Mouse (Mus musculus): ENCODE measurements around the gene Tmem190. TPM values are rescaled to one million over a fixed set of nuclear protein-coding genes. Genes with fewer than 3 reads are reported as not detected.
"Not testable (repeated sequence)": the region's sequence is repeated elsewhere in the genome, so short reads cannot be mapped to it uniquely, and the experiment has no call there.

Tmem190 gene
- polyA plus RNA-seq, 1 experiment from 2014 or later, result 0.68 TPM

GRCm38 (mm10) chr7:4783667-4784268, 1.0 kb downstream of the Tmem190 start:
- 90% methylated on average over 14 of the region's 14 CpGs for WGBS
- ATAC-seq, result no peak
- Histone ChIP-seq H3K9me3 (ENCODE audit: control insufficient read depth, low read length) (no peaks in the 10 kb centered on the region), H3K36me3 (ENCODE audit: control insufficient read depth, insufficient read depth, low read length) (no peaks in the 10 kb centered on the region), H3K4me1 (ENCODE audit: control insufficient read depth, insufficient read depth, low read depth, low read length) (peaks cover 6% of the 10 kb centered on the region), H3K27ac (ENCODE audit: low read depth, low read length) (no peak overlapping the region), H3K4me2 (ENCODE audit: low read length) (no peak overlapping the region), H3K9ac (ENCODE audit: low read depth, low read length) (no peak overlapping the region), H3K4me3 (ENCODE audit: low read length) (no peak overlapping the region), H3K27me3 (replicated peaks; ENCODE audit: control insufficient read depth, insufficient read depth, low read length) (peaks cover 8% of the 10 kb centered on the region)

GRCm38 (mm10) chr7:4788499-4789435, 6.0 kb downstream of the Tmem190 start:
- H3K4me2 ChIP-seq (ENCODE audit: low read length), result peak overlapping the region; percentile 96
- H3K27ac ChIP-seq (ENCODE audit: low read depth, low read length), result peak overlapping the region; percentile 72
- no peaks in the 10 kb centered on the region for H3K9me3 ChIP-seq (ENCODE audit: control insufficient read depth, low read length)
- H3K4me1 ChIP-seq (ENCODE audit: control insufficient read depth, insufficient read depth, low read depth, low read length), result peaks cover 13% of the 10 kb centered on the region
- peaks cover 2% of the 10 kb centered on the region; the same call in 1 of the 2 replicates for H3K27me3 ChIP-seq (replicated peaks; ENCODE audit: control insufficient read depth, insufficient read depth, low read length)
- WGBS, result 3% methylated on average over 52 of the region's 64 CpGs
- H3K4me3 ChIP-seq (ENCODE audit: low read length), result peak overlapping the region; percentile 66
- peak overlapping the region; percentile 87 for H3K9ac ChIP-seq (ENCODE audit: low read depth, low read length)
- H3K36me3 ChIP-seq (ENCODE audit: control insufficient read depth, insufficient read depth, low read length), result no peaks in the 10 kb centered on the region
- ATAC-seq, result peak; percentile 43

GRCm38 (mm10) chr7:4789436-4789935, 6.7 kb downstream of the Tmem190 start, which contains the start of gene Tmem238:
Gene Tmem238 (minus strand): TSS chr7:4789656.
- H3K4me1 ChIP-seq (ENCODE audit: control insufficient read depth, insufficient read depth, low read depth, low read length), result peaks cover 17% of the 10 kb centered on the region
- H3K27ac ChIP-seq (ENCODE audit: low read depth, low read length), result peak within 1 kb of the TSS; percentile 72
- no peak for ATAC-seq
- peak within 1 kb of the TSS; percentile 87 for H3K9ac ChIP-seq (ENCODE audit: low read depth, low read length)
- peak within 1 kb of the TSS; percentile 66 for H3K4me3 ChIP-seq (ENCODE audit: low read length)
- H3K27me3 ChIP-seq (replicated peaks; ENCODE audit: control insufficient read depth, insufficient read depth, low read length), result peaks cover 2% of the 10 kb centered on the region; the same call in 1 of the 2 replicates
- H3K9me3 ChIP-seq (ENCODE audit: control insufficient read depth, low read length), result no peaks in the 10 kb centered on the region
- peak within 1 kb of the TSS; percentile 96 for H3K4me2 ChIP-seq (ENCODE audit: low read length)
- 13% methylated on average over 21 of the region's 40 CpGs for WGBS
- H3K36me3 ChIP-seq (ENCODE audit: control insufficient read depth, insufficient read depth, low read length), result peaks cover 3% of the 10 kb centered on the region; the same call in 1 of the 2 replicates

- ATAC-seq, result peak; percentile 93
- WGBS, result under 1% methylated on average over 52 of the region's 54 CpGs
- Histone ChIP-seq H3K27ac (ENCODE audit: low read depth, low read length) (peak within 1 kb of the TSS; percentile 89), H3K9ac (ENCODE audit: low read depth, low read length) (peak within 1 kb of the TSS; percentile 92), H3K4me1 (ENCODE audit: control insufficient read depth, insufficient read depth, low read depth, low read length) (peaks cover 17% of the 10 kb centered on the region), H3K9me3 (ENCODE audit: control insufficient read depth, low read length) (no peaks in the 10 kb centered on the region), H3K4me2 (ENCODE audit: low read length) (peak within 1 kb of the TSS; percentile 91), H3K27me3 (replicated peaks; ENCODE audit: control insufficient read depth, insufficient read depth, low read length) (peaks cover 2% of the 10 kb centered on the region; the same call in 1 of the 2 replicates), H3K4me3 (ENCODE audit: low read length) (peak within 1 kb of the TSS; percentile 75), H3K36me3 (ENCODE audit: control insufficient read depth, insufficient read depth, low read length) (peaks cover 19% of the 10 kb centered on the region)
Observed at GRCm38 (mm10) chr7:4792278-4793212, 9.8 kb downstream of the Tmem190 start, which contains the start of gene Rpl28. Gene Rpl28 (plus strand): TSS chr7:4792874.

GRCm38 (mm10) chr7:4793248-4793647, 10.5 kb downstream of the Tmem190 start:
- not testable (repeated sequence) for ATAC-seq
- H3K36me3 ChIP-seq (ENCODE audit: control insufficient read depth, insufficient read depth, low read length), result peaks cover 22% of the 10 kb centered on the region
- under 1% methylated on average over 31 of the region's 31 CpGs for WGBS

GRCm38 (mm10) chr7:4793674-4794073, 10.9 kb downstream of the Tmem190 start:
- Histone ChIP-seq H3K9me3 (ENCODE audit: control insufficient read depth, low read length) (no peaks in the 10 kb centered on the region), H3K4me3 (ENCODE audit: low read length) (peak overlapping the region; percentile 75), H3K9ac (ENCODE audit: low read depth, low read length) (peak overlapping the region; percentile 92), H3K36me3 (ENCODE audit: control insufficient read depth, insufficient read depth, low read length) (peaks cover 22% of the 10 kb centered on the region), H3K27me3 (replicated peaks; ENCODE audit: control insufficient read depth, insufficient read depth, low read length) (peaks cover 2% of the 10 kb centered on the region; the same call in 1 of the 2 replicates), H3K4me2 (ENCODE audit: low read length) (peak overlapping the region; percentile 91), H3K27ac (ENCODE audit: low read depth, low read length) (no peak overlapping the region; the same call in 1 of the 2 replicates), H3K4me1 (ENCODE audit: control insufficient read depth, insufficient read depth, low read depth, low read length) (peaks cover 11% of the 10 kb centered on the region)
- ATAC-seq, result no peak
- WGBS, result 42% methylated on average over 4 of the region's 4 CpGs

More at GRCm38 (mm10) chr7:4793248-4793647, 10.5 kb downstream of the Tmem190 start:
- H3K4me1 ChIP-seq (ENCODE audit: control insufficient read depth, insufficient read depth, low read depth, low read length), result peaks cover 15% of the 10 kb centered on the region
- H3K4me3 ChIP-seq (ENCODE audit: low read length), result peak overlapping the region; percentile 75
- peak overlapping the region; percentile 91 for H3K4me2 ChIP-seq (ENCODE audit: low read length)
- not testable (repeated sequence) for H3K27me3 ChIP-seq (replicated peaks; ENCODE audit: control insufficient read depth, insufficient read depth, low read length); H3K9me3 ChIP-seq (ENCODE audit: control insufficient read depth, low read length)
- H3K9ac ChIP-seq (ENCODE audit: low read depth, low read length), result peak overlapping the region; percentile 92
- H3K27ac ChIP-seq (ENCODE audit: low read depth, low read length), result peak overlapping the region; percentile 89

- peaks cover 7% of the 10 kb centered on the region for H3K4me1 ChIP-seq (ENCODE audit: control insufficient read depth, insufficient read depth, low read depth, low read length)
- WGBS, result 84% methylated on average over 3 of the region's 3 CpGs
- peaks cover 22% of the 10 kb centered on the region for H3K36me3 ChIP-seq (ENCODE audit: control insufficient read depth, insufficient read depth, low read length)
- ATAC-seq, result no peak
- H3K27me3 ChIP-seq (replicated peaks; ENCODE audit: control insufficient read depth, insufficient read depth, low read length), result peaks cover 2% of the 10 kb centered on the region; the same call in 1 of the 2 replicates
- H3K4me2 ChIP-seq (ENCODE audit: low read length), result no peak overlapping the region
- H3K9ac ChIP-seq (ENCODE audit: low read depth, low read length), result no peak overlapping the region
- no peaks in the 10 kb centered on the region for H3K9me3 ChIP-seq (ENCODE audit: control insufficient read depth, low read length)
- H3K4me3 ChIP-seq (ENCODE audit: low read length), result no peak overlapping the region
- no peak overlapping the region for H3K27ac ChIP-seq (ENCODE audit: low read depth, low read length)
Observed at GRCm38 (mm10) chr7:4794631-4795168, 12.0 kb downstream of the Tmem190 start.
